Mouse (Mus musculus) adrenal gland, postnatal 14 days (tissue): ENCODE results near the gene Fam241b. TPM values are rescaled to one million over a fixed set of nuclear protein-coding genes. Genes with fewer than 3 reads are reported as not detected.
"Not testable (repeated sequence)": the region's sequence is repeated elsewhere in the genome, so short reads cannot be mapped to it uniquely, and the experiment has no call there.

Experiments
- DNase-seq: peaks from one replicate; pipeline ENCODE4 v3.0.0; 2021; ENCODE audit warnings: mixed read lengths
- total RNA-seq: library from RNA; stranded (reverse); gene quantifications from 2 replicates; pipeline ENCODE4 v1.2.3, GENCODE M21; 2021

Fam241b gene
- total RNA-seq, 1 experiment from 2014 or later, result 2.9 TPM

- DNase-seq, result not testable (repeated sequence)
Observed at GRCm38 (mm10) chr10:62071346-62071745, 72.4 kb downstream of the Fam241b start.

- no peak for DNase-seq
Observed at GRCm38 (mm10) chr10:62070636-62071035, 73.1 kb downstream of the Fam241b start.

- no peak for DNase-seq
Observed at GRCm38 (mm10) chr10:62069946-62070345, 73.8 kb downstream of the Fam241b start.

GRCm38 (mm10) chr10:62069398-62069797, 74.3 kb downstream of the Fam241b start:
- DNase-seq, result no peak

- DNase-seq, result no peak
Observed at GRCm38 (mm10) chr10:62068532-62068931, 75.2 kb downstream of the Fam241b start.

- DNase-seq, result peak; percentile 48
Observed at GRCm38 (mm10) chr10:62066213-62066612, 77.5 kb downstream of the Fam241b start.

- DNase-seq, result no peak
Observed at GRCm38 (mm10) chr10:62062786-62063185, 80.9 kb downstream of the Fam241b start.

- DNase-seq, result no peak
Observed at GRCm38 (mm10) chr10:62060969-62061678, 82.6 kb downstream of the Fam241b start.

- no peak for DNase-seq
Observed at GRCm38 (mm10) chr10:62060224-62060913, 83.4 kb downstream of the Fam241b start.

- no peak for DNase-seq
Observed at GRCm38 (mm10) chr10:62058508-62059375, 85.0 kb downstream of the Fam241b start.

Other genes starting within 250 kb of the Fam241b start
- 10.4 and 10.6 TPM in 2 replicates for gene Col13a1, start 164.8 kb downstream of the Fam241b start, total RNA-seq
- not detected in 2 replicates for gene Neurog3, start 10.8 kb downstream of the Fam241b start, total RNA-seq
- 17.2 and 22.9 TPM in 2 replicates for gene Tspan15, start 87.3 kb upstream of the Fam241b start, total RNA-seq
- gene Tacr2, start 108.5 kb upstream of the Fam241b start, total RNA-seq, result 10.1 and 15.3 TPM in 2 replicates
- 26.0 and 31.1 TPM in 2 replicates for gene Hk1, start 236.0 kb upstream of the Fam241b start, total RNA-seq